Mouse (Mus musculus) lung, postnatal 0 days (tissue): ENCODE measurements around the gene Fiz1. TPM values are rescaled to one million over a fixed set of nuclear protein-coding genes. Genes with fewer than 3 reads are reported as not detected.

Experiments
- ATAC-seq: fragments of 200-750 bp; cut with Nextera tagmentation; 2 replicates; pipeline ENCODE4 v1.8.0; 2017; ENCODE audit warnings: moderate library complexity
- DNase-seq: peaks from one replicate; pipeline ENCODE4 v3.0.0-alpha.2; 2016; ENCODE audit warnings: low spot score
- H3K27ac ChIP-seq: fragments of 300-500 bp; sonication (generic); 2 replicates; pipeline ENCODE4 v1.5.1; 2014; ENCODE audit warnings: antibody characterized with exemption, mild to moderate bottlenecking, low read length, mixed read lengths
- H3K27me3 ChIP-seq: fragments of 300-500 bp; sonication (generic); replicated peaks from 2 replicates; pipeline ENCODE4 v1.6.1; 2014; ENCODE audit warnings: low read length, mixed read lengths; ENCODE audit not compliant: insufficient read depth
- H3K36me3 ChIP-seq: fragments of 300-500 bp; sonication (generic); 2 replicates; pipeline ENCODE4 v1.6.1; 2014; ENCODE audit warnings: low read length, mixed read lengths; ENCODE audit not compliant: insufficient read depth
- H3K4me1 ChIP-seq: fragments of 300-500 bp; sonication (generic); 2 replicates; pipeline ENCODE4 v1.6.1; 2014; ENCODE audit warnings: antibody characterized with exemption, low read depth, low read length, mixed read lengths; ENCODE audit not compliant: insufficient read depth
- H3K4me2 ChIP-seq: fragments of 300-500 bp; sonication (generic); replicated peaks from 2 replicates; pipeline ENCODE4 v1.6.1; 2014; ENCODE audit warnings: low read depth, mild to moderate bottlenecking, low read length, moderate library complexity, mixed read lengths
- H3K4me3 ChIP-seq: fragments of 300-500 bp; sonication (generic); 2 replicates; pipeline ENCODE4 v1.5.1; 2014; ENCODE audit warnings: low read depth, low read length
- H3K9ac ChIP-seq: fragments of 300-500 bp; sonication (generic); replicated peaks from 2 replicates; pipeline ENCODE4 v1.6.1; 2014; ENCODE audit warnings: low read depth, mild to moderate bottlenecking
- H3K9me3 ChIP-seq: fragments of 300-500 bp; sonication (generic); 2 replicates; pipeline ENCODE4 v1.6.1; 2016; ENCODE audit warnings: low read length, mixed read lengths
- CTCF ChIP-seq: IDR thresholded peaks from 2 replicates; pipeline ENCODE4 v1.5.1; 2016; ENCODE audit warnings: antibody characterized with exemption, mild to moderate bottlenecking
- EP300 ChIP-seq: IDR thresholded peaks from 2 replicates; pipeline ENCODE4 v1.6.1; 2016; ENCODE audit warnings: antibody characterized with exemption, mild to moderate bottlenecking, control low read depth
- WGBS: fragments of 180-500 bp; shearing (Covaris S2); extraction: QIAGEN DNeasy Blood & Tissue Kit; methylation state at CpG from one replicate; pipeline ENCODE4 v1.1.7; 2014; 5-methylcytosine and 5-hydroxymethylcytosine counted together
- polyA plus RNA-seq: library from polyadenylated mRNA; unstranded; fragments of >200 nt; fragmentation: Nextera tagmentation; extraction: Ambion mirVana; gene quantifications from 2 replicates; pipeline ENCODE4 v1.2.1, GENCODE M21; 2015

Gene Fiz1
- polyA plus RNA-seq, 1 experiment from 2014 or later, result 20.8 TPM

DNA sequence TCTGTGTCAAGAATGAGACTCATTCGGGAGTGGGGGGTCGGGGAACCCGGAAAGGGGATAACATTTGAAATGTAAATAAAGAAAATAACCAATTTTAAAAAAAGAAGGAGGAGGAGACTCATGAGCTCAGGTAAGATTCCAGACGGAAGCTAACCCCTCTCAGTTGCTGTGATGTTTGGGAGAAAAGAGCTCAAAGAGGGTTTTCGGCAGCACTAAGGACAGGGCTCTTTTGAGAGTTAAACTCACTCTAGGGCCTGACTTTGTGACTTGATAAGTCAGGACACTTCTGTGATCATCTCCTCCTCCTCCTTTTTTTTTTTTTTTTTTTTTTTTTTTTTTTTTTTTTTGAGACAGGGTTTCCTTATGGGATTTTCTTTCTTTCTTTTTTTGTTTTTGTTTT is 24.4 kb upstream of the Fiz1 start:
- Histone ChIP-seq H3K4me3 (peak overlapping the region; percentile 53; the same call in 1 of the 2 replicates), H3K36me3 (0 out of 2 replicates have a peak, but pooled peaks cover 2% of the 10 kb centered on the region), H3K4me1 (no peaks in the 10 kb centered on the region), H3K4me2 (peak overlapping the region; percentile 41), H3K27ac (no peak overlapping the region), H3K9ac (no peak overlapping the region), H3K27me3 (no peaks in the 10 kb centered on the region), H3K9me3 (no peaks in the 10 kb centered on the region)
- DNase-seq, result no peak
- ATAC-seq, result no peak
- WGBS, result 27% methylated on average over 5 of the region's 5 CpGs
- TF ChIP-seq EP300, result no peak
- no peak for TF ChIP-seq CTCF

DNA sequence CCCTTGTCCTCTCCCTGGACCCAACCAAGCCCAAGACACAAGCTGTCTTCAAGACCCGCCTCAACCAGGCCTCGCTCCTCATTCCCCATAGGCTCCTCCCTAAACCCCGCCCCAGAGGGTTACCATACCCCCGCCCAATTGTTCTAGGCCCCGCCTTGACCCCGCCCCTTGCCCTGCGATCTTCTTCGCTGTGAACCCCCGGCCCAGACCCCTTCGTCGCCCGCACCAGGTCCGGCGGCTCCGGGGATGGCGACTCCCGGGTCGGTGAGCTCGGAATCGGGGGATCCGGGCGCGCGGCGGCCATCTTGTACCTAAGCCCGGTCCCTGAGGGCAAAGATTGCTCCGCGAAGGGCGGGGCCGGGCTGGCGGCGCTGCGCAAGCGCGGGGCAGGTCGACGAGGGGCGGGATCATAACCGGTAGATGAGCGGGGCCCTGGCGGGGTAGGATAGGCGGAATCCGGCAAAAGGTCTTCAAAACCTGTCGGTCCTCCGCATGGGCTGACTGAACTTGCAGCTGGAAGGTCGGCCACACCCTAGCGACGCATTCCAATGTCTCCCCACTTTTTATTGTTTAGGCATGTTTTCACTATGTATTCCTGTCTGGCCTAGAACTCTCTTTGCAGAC is 23.7 kb upstream of the Fiz1 start, which contains the start of gene Zfp784:
Gene Zfp784, minus strand, starts transcription at position 338 of the 624 bp plus-strand sequence.
- H3K4me3 ChIP-seq, result peak within 1 kb of the TSS; percentile 53
- no peaks in the 10 kb centered on the region for H3K4me1 ChIP-seq
- H3K9ac ChIP-seq, result peak within 1 kb of the TSS; percentile 60
- ATAC-seq (peak; percentile 99), DNase-seq (peak; percentile 96)
- no peaks in the 10 kb centered on the region for H3K27me3 ChIP-seq
- 3% methylated on average over 47 of the region's 48 CpGs for WGBS
- H3K36me3 ChIP-seq, result peaks cover 3% of the 10 kb centered on the region; the same call in 1 of the 2 replicates
- TF ChIP-seq CTCF (no peak), EP300 (no peak)
- H3K27ac ChIP-seq, result peak within 1 kb of the TSS; percentile 94
- no peaks in the 10 kb centered on the region for H3K9me3 ChIP-seq
- H3K4me2 ChIP-seq, result peak within 1 kb of the TSS; percentile 41

DNA sequence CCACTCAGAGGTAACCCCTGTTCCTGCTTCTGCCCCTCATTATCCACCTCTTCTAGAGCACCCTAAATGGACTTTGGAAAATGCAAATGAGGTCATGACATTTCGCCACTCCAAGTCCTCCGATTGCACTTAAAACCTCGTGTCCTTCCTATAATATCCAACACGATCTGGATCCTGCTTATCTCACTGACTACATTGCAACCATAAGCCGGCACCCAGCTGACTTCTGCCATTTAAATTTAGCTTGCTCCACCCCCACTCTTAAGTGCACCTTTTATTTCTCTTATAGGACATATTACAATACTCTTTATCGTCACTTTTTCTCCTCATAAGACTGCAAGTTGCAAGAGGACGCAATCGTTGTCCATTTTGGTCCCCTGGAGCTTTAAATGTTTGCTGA is 23.0 kb upstream of the Fiz1 start:
- Histone ChIP-seq H3K4me1 (no peaks in the 10 kb centered on the region), H3K36me3 (peaks cover 9% of the 10 kb centered on the region), H3K9me3 (no peaks in the 10 kb centered on the region), H3K4me2 (peak overlapping the region; percentile 41), H3K27ac (peak overlapping the region; percentile 94; the same call in 1 of the 2 replicates), H3K9ac (no peak overlapping the region), H3K4me3 (peak overlapping the region; percentile 53; the same call in 1 of the 2 replicates), H3K27me3 (no peaks in the 10 kb centered on the region)
- DNase-seq (no peak), ATAC-seq (no peak)
- TF ChIP-seq CTCF (no peak), EP300 (no peak)
- WGBS, result 83% methylated on average over 8 of the region's 8 CpGs

DNA sequence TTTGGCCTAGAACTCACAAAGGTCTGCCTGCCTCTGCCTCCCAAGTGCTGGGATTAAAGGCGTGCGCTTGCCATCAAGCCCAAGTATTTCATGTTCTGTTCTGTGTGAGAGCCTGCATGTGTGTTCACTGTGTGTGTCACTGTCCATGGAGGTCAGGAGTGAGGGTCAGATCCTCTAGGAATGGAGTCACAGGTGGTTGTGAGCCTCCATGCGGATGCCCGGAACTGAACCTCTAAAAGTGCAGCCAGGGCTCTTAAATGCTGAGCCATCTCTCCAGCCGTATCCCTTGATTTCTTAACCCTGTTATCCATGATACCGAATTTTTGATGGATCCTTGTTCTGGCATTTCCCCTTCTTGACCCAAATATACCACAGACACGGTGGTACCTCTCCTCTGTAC is 22.5 kb upstream of the Fiz1 start:
- TF ChIP-seq EP300, result no peak
- no peak for TF ChIP-seq CTCF
- no peak overlapping the region for H3K27ac ChIP-seq
- H3K9ac ChIP-seq, result no peak overlapping the region
- 96% methylated on average over 7 of the region's 7 CpGs for WGBS
- peaks cover 14% of the 10 kb centered on the region for H3K36me3 ChIP-seq
- DNase-seq (no peak), ATAC-seq (no peak)
- H3K4me1 ChIP-seq, result no peaks in the 10 kb centered on the region
- H3K9me3 ChIP-seq, result no peaks in the 10 kb centered on the region
- H3K4me3 ChIP-seq, result no peak overlapping the region
- H3K4me2 ChIP-seq, result no peak overlapping the region
- H3K27me3 ChIP-seq, result no peaks in the 10 kb centered on the region

DNA sequence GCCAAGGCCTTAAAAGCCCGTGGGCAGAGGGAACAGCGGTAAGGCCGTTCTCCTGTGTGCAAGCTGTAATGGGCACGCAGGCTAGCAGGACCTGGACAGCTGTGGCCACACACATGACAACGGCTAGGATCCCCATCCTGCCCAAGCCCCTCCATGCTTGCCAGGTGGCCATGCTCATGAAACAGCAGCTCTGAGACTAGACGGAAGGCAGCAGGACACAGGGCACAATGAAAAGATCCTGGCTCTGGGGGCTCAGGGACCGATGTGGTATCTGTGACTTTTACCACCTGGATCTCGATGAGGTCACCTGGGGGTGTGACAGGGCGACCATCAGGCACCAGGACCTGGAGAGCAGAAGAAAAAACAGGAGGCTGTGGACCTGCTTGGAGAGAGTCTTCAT is 21.6 kb upstream of the Fiz1 start:
- peaks cover 23% of the 10 kb centered on the region for H3K36me3 ChIP-seq
- no peak overlapping the region for H3K4me3 ChIP-seq
- H3K9me3 ChIP-seq, result peaks cover 8% of the 10 kb centered on the region
- no peak overlapping the region for H3K4me2 ChIP-seq
- H3K27ac ChIP-seq, result no peak overlapping the region
- DNase-seq (no peak), ATAC-seq (no peak)
- no peak for TF ChIP-seq CTCF
- no peak for TF ChIP-seq EP300
- no peak overlapping the region for H3K9ac ChIP-seq
- WGBS, result 89% methylated on average over 9 of the region's 9 CpGs
- H3K4me1 ChIP-seq, result no peaks in the 10 kb centered on the region
- no peaks in the 10 kb centered on the region for H3K27me3 ChIP-seq

DNA sequence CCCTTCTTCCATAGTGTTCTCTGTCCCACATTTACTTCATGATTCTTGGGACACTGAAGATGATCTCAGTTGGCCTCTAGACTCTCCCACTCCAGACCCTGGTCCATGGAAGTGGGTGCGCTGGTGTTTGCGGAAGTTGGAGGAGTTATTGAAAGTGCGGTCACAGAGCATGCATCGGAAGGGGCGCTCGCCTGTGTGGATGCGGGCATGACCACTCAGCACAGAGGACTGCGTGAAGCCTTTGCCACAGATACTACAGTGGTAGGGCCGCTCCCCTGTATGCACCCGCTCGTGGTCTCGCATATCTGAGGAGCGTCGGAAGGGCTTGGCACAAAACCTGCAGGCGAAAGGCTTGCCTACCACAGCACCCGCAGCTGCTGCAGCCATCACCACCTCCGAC is 21.1 kb upstream of the Fiz1 start:
- H3K27me3 ChIP-seq, result no peaks in the 10 kb centered on the region
- H3K4me2 ChIP-seq, result no peak overlapping the region
- H3K4me1 ChIP-seq, result no peaks in the 10 kb centered on the region
- no peak overlapping the region for H3K27ac ChIP-seq
- no peak overlapping the region for H3K9ac ChIP-seq
- H3K36me3 ChIP-seq, result peaks cover 28% of the 10 kb centered on the region
- WGBS, result 96% methylated on average over 17 of the region's 17 CpGs
- peaks cover 13% of the 10 kb centered on the region for H3K9me3 ChIP-seq
- no peak for TF ChIP-seq CTCF
- ATAC-seq (no peak), DNase-seq (no peak)
- no peak overlapping the region for H3K4me3 ChIP-seq

DNA sequence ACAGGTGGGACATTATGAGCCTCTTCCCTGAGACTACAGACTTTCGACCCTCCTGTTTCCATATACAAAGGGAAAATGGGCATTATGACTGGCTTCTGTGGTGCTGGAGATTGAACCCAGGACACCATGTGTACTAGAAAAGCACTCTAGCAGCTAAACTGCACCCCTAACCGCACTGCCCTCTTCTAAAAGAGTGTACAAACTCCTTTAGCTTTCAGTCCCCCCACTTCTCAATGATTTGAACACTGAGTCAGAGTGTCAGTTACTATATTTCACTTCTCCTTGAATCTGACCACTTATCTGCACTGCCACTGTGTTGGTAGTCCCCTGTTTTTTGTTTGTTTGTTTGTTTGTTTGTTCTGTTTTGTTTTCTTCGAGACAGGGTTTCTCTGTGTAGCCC is 19.3 kb upstream of the Fiz1 start, which contains the start of gene 4632433K11Rik:
Gene 4632433K11Rik, plus strand, starts transcription at position 301 of the 400 bp plus-strand sequence.
- Histone ChIP-seq H3K9ac (no peak within 1 kb of the TSS), H3K36me3 (peaks cover 46% of the 10 kb centered on the region), H3K4me2 (no peak within 1 kb of the TSS), H3K27me3 (no peaks in the 10 kb centered on the region), H3K4me3 (no peak within 1 kb of the TSS), H3K27ac (no peak within 1 kb of the TSS), H3K4me1 (no peaks in the 10 kb centered on the region), H3K9me3 (peaks cover 25% of the 10 kb centered on the region)
- 90% methylated on average over 3 of the region's 3 CpGs for WGBS
- no peak for DNase-seq
- no peak for ATAC-seq
- TF ChIP-seq EP300 (no peak), CTCF (no peak)
